Mouse (Mus musculus): ENCODE results near the gene Senp3. TPM values are rescaled to one million over a fixed set of nuclear protein-coding genes. Genes with fewer than 3 reads are reported as not detected.

Gene Senp3
- total and polyA plus RNA-seq, 3 experiments = 116 to 303 (median 256) TPM

DNA sequence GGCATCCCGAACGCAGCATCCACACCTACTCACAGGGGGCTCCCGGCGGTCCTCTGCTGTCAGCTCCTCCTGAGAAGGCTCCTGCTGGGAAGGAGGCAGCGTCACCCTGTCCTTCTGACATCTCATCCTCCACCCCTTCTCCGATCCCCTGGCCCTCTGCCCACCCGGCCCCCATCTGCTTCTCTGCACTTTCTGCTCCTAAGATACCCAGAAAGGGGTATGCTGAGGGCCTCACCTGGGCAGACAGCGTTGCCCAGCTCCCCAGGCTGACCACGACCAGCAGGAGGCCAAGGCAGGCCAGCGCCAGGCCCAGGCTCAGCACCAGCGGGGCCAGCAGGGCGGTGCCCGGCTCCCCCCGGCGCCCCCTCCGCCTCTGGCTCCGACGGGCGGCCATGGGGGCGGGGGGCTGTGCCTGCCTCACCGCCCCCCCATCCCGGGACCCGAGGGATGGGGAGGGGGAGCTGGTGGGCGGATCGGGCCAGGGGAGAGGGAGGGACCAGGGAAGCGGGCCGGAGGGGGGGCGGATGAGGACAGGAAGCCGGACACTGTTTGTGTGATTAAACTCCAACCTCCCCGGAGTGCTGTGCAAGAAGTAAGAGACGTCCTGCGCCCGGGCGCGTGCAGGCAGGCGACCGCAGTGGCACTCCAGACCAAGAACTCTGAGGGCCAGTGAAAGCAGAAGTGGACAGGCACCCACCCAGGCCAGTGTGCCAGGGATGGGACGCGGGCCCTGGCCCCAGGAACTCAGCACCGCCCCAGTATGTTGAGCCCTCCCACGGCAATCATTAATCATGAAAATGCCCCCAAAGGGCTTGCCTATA lies 13.7 kb upstream of the Senp3 start, which contains the start of the genes Tnfsf12 and Tnfsfm13:
Gene Tnfsf12 (minus strand): TSS at position 489 of the 821 bp plus-strand sequence.
Gene Tnfsfm13 (minus strand): TSS at position 738 of the 821 bp plus-strand sequence.
- TF ChIP-seq KAT2A (IDR thresholded peaks at IDR 0.05; ENCODE audit: insufficient replicate concordance, low read length) (no peak), ZMIZ1 (IDR thresholded peaks at IDR 0.05; ENCODE audit: low read depth, low read length) (no peak), MAX (IDR thresholded peaks at IDR 0.05; ENCODE audit: low read length) (no peak), UBTF (IDR thresholded peaks at IDR 0.05; ENCODE audit: low read depth, low read length) (no peak), JUN (IDR thresholded peaks at IDR 0.05; ENCODE audit: insufficient read depth, low read depth, low read length) (no peak)
- H3K9me3 ChIP-seq (replicated peaks; ENCODE audit: low read length) = peaks cover 5% of the 10 kb centered on the region
- dilution Hi-C loops (cut with MboI; ENCODE audit: extremely low pct_ligation_motif_present, extremely low pct_unique_long_range_greater_than_20kb, low sequenced_read_pairs) (no loop called here), in situ Hi-C loops (cut with MboI; ENCODE audit: low pct_ligation_motif_present, low pct_unique_long_range_greater_than_20kb, low sequenced_read_pairs) (no loop called here)
- H3K27ac ChIP-seq (ENCODE audit: insufficient read depth, low read depth) = no peak within 1 kb of the TSS
- H3K4me1 ChIP-seq (ENCODE audit: control insufficient read depth in 1 of 2, insufficient read depth in 2 of 2) = no peaks in the 10 kb centered on the region
- H3K4me2 ChIP-seq (ENCODE audit: insufficient read depth, low read depth, poor library complexity, severe bottlenecking) = no peak within 1 kb of the TSS
- peaks cover 1% of the 10 kb centered on the region for H3K27me3 ChIP-seq (replicated peaks)
- H3K4me3 ChIP-seq (replicated peaks in 1 of 3; ENCODE audit: low read depth in 2 of 3, low read length in 2 of 3, poor library complexity in 1 of 3) = no peak within 1 kb of the TSS
- no peak within 1 kb of the TSS for H3K9ac ChIP-seq (ENCODE audit: insufficient read depth, low read depth)
- no peaks in the 10 kb centered on the region for H3K79me2 ChIP-seq (replicated peaks; ENCODE audit: control insufficient read depth, extremely low read depth, insufficient read depth, poor library complexity, severe bottlenecking)
- H3K36me3 ChIP-seq (replicated peaks in 1 of 2; ENCODE audit: control insufficient read depth in 1 of 2, insufficient read depth in 1 of 2, low read length in 1 of 2) = no peaks in the 10 kb centered on the region
- DNase-seq (ENCODE audit: extremely low read depth) = no peak

DNA sequence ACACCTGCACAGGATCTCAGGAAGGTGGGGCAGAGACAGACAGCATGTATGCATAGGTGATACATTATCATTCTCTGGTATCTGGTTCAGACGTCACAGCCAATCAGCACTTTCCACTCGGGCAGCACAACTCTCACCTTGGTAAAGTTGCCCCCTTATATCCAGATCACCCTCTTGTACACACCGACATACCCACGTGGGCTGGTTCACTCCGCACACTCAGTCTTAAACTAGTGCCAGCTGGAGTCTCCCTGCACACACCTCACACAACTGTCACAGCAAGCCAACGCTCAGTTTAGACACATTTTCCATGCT lies 13.1 kb upstream of the Senp3 start:
- Histone ChIP-seq H3K9me3 (replicated peaks; ENCODE audit: low read length) (peaks cover 5% of the 10 kb centered on the region), H3K9ac (ENCODE audit: insufficient read depth, low read depth) (no peak overlapping the region), H3K36me3 (replicated peaks in 1 of 2; ENCODE audit: control insufficient read depth in 1 of 2, insufficient read depth in 1 of 2, low read length in 1 of 2) (no peaks in the 10 kb centered on the region), H3K4me3 (replicated peaks in 1 of 3; ENCODE audit: low read depth in 2 of 3, low read length in 2 of 3, poor library complexity in 1 of 3) (no peak overlapping the region), H3K4me2 (ENCODE audit: insufficient read depth, low read depth, poor library complexity, severe bottlenecking) (no peak overlapping the region), H3K27me3 (replicated peaks) (peaks cover 1% of the 10 kb centered on the region), H3K79me2 (replicated peaks; ENCODE audit: control insufficient read depth, extremely low read depth, insufficient read depth, poor library complexity, severe bottlenecking) (no peaks in the 10 kb centered on the region), H3K4me1 (ENCODE audit: control insufficient read depth in 1 of 2, insufficient read depth in 2 of 2) (no peaks in the 10 kb centered on the region), H3K27ac (ENCODE audit: insufficient read depth, low read depth) (no peak overlapping the region)
- dilution Hi-C loops (cut with MboI; ENCODE audit: extremely low pct_ligation_motif_present, extremely low pct_unique_long_range_greater_than_20kb, low sequenced_read_pairs) = no loop called here
- in situ Hi-C loops (cut with MboI; ENCODE audit: low pct_ligation_motif_present, low pct_unique_long_range_greater_than_20kb, low sequenced_read_pairs) = no loop called here
- no peak for TF ChIP-seq TBP (conservative IDR thresholded peaks at IDR 0.05; ENCODE audit: low read depth, low read length)
- no peak for DNase-seq (ENCODE audit: extremely low read depth)

DNA sequence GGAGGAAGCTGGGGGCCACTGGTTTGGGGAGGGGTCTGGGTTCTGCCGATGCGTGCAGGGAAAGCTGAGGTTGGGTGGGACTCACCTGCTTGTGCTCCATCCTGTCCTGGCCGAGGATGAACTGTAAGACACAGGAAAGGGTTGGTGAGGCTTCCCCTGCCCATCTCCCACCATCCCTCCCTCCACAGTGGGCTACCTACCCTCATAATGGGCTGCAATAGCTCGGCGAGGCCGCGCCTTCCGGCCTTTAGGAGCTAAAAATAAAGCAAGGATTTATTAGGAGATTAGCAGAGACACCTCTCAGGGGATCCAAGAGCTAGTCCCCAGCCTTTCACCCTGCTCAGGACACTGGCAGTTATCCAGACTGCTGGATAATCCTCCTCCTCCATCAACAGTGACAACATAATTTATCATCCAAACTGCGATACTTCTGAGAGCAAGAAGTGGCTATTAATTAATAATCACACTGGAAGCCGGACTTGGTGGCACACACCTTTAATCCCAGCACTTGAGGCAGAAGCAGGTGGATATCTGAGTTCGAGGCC lies 11.6 kb upstream of the Senp3 start:
- in situ Hi-C loops (cut with MboI; ENCODE audit: low pct_ligation_motif_present, low pct_unique_long_range_greater_than_20kb, low sequenced_read_pairs) = no loop called here
- Histone ChIP-seq H3K4me2 (ENCODE audit: insufficient read depth, low read depth, poor library complexity, severe bottlenecking) (no peak overlapping the region), H3K36me3 (replicated peaks in 1 of 2; ENCODE audit: control insufficient read depth in 1 of 2, insufficient read depth in 1 of 2, low read length in 1 of 2) (no peaks in the 10 kb centered on the region), H3K79me2 (replicated peaks; ENCODE audit: control insufficient read depth, extremely low read depth, insufficient read depth, poor library complexity, severe bottlenecking) (no peaks in the 10 kb centered on the region), H3K9ac (ENCODE audit: insufficient read depth, low read depth) (no peak overlapping the region), H3K27ac (ENCODE audit: insufficient read depth, low read depth) (no peak overlapping the region), H3K9me3 (replicated peaks; ENCODE audit: low read length) (peaks cover 1% of the 10 kb centered on the region), H3K27me3 (replicated peaks) (no peaks in the 10 kb centered on the region), H3K4me3 (replicated peaks in 1 of 3; ENCODE audit: low read depth in 2 of 3, low read length in 2 of 3, poor library complexity in 1 of 3) (no peak overlapping the region), H3K4me1 (ENCODE audit: control insufficient read depth in 1 of 2, insufficient read depth in 2 of 2) (no peaks in the 10 kb centered on the region)
- dilution Hi-C loops (cut with MboI; ENCODE audit: extremely low pct_ligation_motif_present, extremely low pct_unique_long_range_greater_than_20kb, low sequenced_read_pairs) = no loop called here
- no peak for DNase-seq (ENCODE audit: extremely low read depth)
- no peak for TF ChIP-seq IRF4 (IDR thresholded peaks at IDR 0.05; ENCODE audit: low read depth, low read length)
- TF ChIP-seq HCFC1 (IDR thresholded peaks at IDR 0.05; ENCODE audit: low read depth, low read length) = no peak
- no peak for TF ChIP-seq PAX5 (IDR thresholded peaks at IDR 0.05; ENCODE audit: low read length)
- no peak for TF ChIP-seq MAX (IDR thresholded peaks at IDR 0.05; ENCODE audit: low read length)
- TF ChIP-seq JUN (IDR thresholded peaks at IDR 0.05; ENCODE audit: insufficient read depth, low read depth, low read length) = no peak
- TF ChIP-seq E2F4 (IDR thresholded peaks at IDR 0.05; ENCODE audit: insufficient replicate concordance, low read depth, low read length) = no peak
- TF ChIP-seq GABPA (IDR thresholded peaks at IDR 0.05; ENCODE audit: insufficient replicate concordance, low read depth, low read length) = no peak
- no peak for TF ChIP-seq SMC3 (IDR thresholded peaks at IDR 0.05; ENCODE audit: low read depth, low read length)
- no peak for TF ChIP-seq ZMIZ1 (IDR thresholded peaks at IDR 0.05; ENCODE audit: low read depth, low read length)
- TF ChIP-seq KAT2A (IDR thresholded peaks at IDR 0.05; ENCODE audit: insufficient replicate concordance, low read length) = no peak
- TF ChIP-seq CTCF (conservative IDR thresholded peaks at IDR 0.05 in 1 of 2, IDR thresholded peaks at IDR 0.05 in 1 of 2; ENCODE audit: low read depth in 2 of 2, low read length in 2 of 2) = no peak
- TF ChIP-seq SIN3A (IDR thresholded peaks at IDR 0.05; ENCODE audit: low read length) = no peak
- no peak for TF ChIP-seq POLR2A (IDR thresholded peaks at IDR 0.05; ENCODE audit: low read depth, low read length)
- TF ChIP-seq USF1 (IDR thresholded peaks at IDR 0.05; ENCODE audit: low read depth, low read length) = no peak
- TF ChIP-seq CHD2 (IDR thresholded peaks at IDR 0.05; ENCODE audit: low read length) = no peak
- no peak for TF ChIP-seq CHD1 (IDR thresholded peaks at IDR 0.05; ENCODE audit: low read depth, low read length)
- no peak for TF ChIP-seq NELFE (IDR thresholded peaks at IDR 0.05; ENCODE audit: low read depth, low read length)

Data from CH12.LX (cell line).